Mouse (Mus musculus) inflammation-experienced regulatory T-cells, adult 6 months (primary cell): ENCODE measurements at regions not wholly inside any gene's neighbourhood (a gene's known extent, or its start where the extent isn't known, plus 50 kb on each side); places are given as distances from the start of the nearest gene placed in this dataset.
A peak's percentile ranks its signal among the peaks of the same experiment; 100 is the strongest.

Experiments
- ATAC-seq: one replicate; pipeline ENCODE4 v1.8.0; 2017

DNA sequence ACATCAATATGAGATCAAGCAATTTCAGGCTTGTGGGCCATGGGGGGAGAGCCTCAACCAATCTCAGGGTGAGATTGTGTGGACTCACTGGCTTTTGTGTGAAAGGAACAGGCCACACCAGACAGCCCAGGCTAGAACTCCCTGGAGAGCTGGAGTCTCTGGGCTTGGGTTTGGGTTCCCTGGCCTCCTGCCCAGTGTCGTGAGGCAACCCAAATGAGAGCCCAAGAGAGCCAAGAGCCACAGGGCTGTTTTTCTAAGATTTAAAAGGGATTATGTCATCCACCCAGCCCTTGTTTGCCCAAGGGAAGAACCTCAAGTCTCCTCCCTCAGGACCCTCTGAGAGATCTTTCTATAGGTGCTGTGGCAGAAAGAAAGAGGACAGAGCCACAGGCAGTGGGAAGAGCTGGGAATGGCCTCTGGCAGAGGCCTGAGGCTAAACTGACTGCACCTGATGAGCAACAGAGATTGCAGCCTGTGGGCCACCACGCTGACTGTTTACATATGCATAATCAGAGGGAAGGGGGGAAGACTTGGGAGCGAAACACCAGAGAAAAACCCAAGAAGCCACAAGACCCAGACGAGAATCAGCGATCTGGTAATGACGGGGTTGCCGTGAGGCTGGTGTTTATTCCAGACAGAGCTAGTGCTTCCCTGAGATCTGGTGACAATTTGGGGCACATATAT lies 92.1 kb downstream of the Bcl2l11 start:
- ATAC-seq, result no peak

GRCm38 (mm10) chr2:128218961-128219360 lies 93.1 kb downstream of the Bcl2l11 start:
- ATAC-seq, result no peak

GRCm38 (mm10) chr2:128221055-128221454 lies 95.2 kb downstream of the Bcl2l11 start:
- ATAC-seq, result no peak

- ATAC-seq, result no peak
These were observed 95.8 kb downstream of the Bcl2l11 start for GRCm38 (mm10) chr2:128221657-128222056.

DNA sequence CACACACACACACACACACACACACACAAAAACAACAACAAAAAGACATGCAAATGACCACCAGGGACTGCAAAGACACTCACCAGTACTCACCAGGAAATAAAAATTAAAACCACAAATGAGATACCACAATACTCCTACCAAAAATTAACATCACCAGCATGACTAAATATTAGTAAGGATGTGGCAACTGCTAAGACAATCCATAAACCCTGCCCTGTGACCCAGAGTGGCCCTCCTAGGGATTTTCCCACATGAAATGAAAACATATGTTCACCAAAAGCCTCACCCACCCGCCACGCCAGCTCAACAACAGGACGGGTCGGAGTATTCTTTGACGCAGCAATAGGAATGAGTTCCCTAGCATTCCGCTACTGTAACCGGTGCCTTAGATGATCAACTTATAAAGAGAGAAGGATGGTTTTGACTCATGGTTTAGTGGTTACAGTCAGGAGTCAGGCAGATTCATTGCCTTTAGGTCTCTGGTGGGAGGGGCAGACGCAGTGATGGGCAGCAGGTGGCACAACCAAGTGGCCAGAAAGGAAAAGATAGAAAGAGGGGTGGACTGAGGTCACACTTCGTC lies 100.7 kb downstream of the Bcl2l11 start:
- ATAC-seq, result no peak

DNA sequence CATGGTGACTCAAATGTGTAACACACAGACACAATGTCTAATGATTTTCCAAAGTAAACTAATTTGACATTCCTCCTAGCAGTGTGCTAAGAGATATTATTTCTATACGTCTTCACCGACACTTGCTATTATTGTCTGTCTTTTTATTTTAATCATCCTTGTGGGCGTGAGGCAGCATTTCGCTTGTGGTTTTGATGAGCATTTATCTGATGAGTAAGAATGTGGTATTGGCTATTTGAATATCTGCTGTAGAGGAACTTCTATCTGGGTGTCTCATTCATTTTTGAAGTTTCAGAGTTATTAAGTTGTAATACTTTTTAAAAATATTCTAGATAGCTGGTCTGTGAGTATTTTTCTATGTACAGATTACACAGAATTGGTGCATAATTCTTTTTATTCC lies 103.9 kb downstream of the Bcl2l11 start:
- peak; percentile 64 for ATAC-seq

DNA sequence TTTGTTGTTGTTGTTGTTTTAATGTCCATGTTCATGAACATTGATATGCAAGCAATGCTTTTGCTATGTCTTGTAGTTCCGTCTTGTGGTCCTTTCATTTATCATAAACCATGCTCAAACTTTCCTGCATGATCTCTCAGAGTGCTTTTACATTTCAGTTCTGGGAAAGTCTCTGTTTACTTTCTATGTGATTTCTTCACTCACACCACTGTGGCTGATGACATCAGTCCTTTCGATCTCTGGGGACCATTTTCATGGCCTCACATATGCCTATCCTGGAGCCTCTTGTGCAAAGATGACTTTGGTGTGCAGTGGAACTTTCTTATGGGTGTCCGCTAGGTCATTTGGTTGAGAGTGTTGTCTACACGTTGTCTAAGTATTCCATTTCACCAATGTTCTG lies 105.1 kb downstream of the Bcl2l11 start:
- ATAC-seq, result no peak

GRCm38 (mm10) chr2:128231338-128231737 lies 105.5 kb downstream of the Bcl2l11 start:
- no peak for ATAC-seq

- no peak for ATAC-seq
These were observed 106.2 kb downstream of the Bcl2l11 start for GRCm38 (mm10) chr2:128232027-128232426.

- no peak for ATAC-seq
These were observed 109.3 kb downstream of the Bcl2l11 start for GRCm38 (mm10) chr2:128235127-128235526.

- no peak for ATAC-seq
These were observed 113.6 kb downstream of the Bcl2l11 start for GRCm38 (mm10) chr2:128239451-128239850.

GRCm38 (mm10) chr2:128240054-128240453 lies 114.2 kb downstream of the Bcl2l11 start:
- ATAC-seq, result no peak

DNA sequence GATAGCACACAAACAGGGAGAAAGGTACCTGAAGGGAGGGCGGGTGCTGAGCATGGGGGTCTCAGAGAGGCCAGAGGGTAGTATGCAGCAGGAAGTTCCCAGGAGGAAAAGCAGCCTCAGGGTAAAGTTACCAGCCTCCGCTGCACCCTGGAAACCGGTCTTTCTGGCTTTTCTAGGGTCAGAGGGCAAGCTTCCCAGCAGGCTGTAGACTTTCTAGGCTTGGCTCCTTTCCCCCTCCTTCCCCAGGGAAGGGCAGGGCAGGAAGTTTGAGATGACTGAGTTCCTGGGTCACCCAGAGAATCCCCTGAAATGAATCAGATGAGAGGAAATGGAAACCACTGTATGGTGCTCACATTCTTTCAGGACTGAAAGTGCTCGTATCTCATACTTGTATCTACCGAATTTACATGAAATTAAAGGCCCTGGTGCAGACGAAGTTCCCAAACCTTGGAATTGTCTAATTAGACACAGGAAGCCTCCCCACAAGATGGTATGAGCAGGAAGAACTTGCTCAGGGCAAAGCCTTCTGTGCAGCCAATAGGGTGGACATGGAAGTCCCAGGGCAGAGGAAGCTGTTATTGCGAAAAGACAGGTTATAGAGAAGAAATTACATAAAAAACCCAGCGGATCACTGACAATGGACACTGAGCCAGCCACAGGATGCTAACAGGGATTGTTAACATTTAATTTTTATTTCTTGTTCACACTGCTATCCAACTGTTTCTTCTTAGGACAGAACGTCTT lies 114.9 kb downstream of the Bcl2l11 start:
- ATAC-seq, result no peak

DNA sequence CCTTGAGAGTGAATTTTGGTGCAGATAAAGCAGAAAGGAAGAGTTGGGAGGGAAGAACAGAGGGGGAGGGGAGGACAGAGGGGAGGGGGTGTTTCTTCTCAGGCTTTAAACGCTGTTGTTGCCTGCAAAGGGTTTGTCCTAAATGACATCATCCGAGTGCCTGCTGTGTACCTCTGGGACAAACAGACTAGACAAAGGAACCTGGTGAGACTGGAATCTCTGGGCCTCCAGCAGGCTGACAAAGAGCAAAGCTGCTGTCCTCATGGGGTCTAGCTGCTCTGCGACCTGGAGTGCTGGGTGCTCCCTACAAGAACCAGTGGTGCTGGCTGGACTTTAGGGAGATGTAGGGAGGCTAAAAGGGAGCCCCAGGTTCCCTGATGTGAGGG lies 115.4 kb downstream of the Bcl2l11 start:
- ATAC-seq, result no peak

- no peak for ATAC-seq
These were observed 119.7 kb downstream of the Bcl2l11 start for GRCm38 (mm10) chr2:128245544-128245943.

DNA sequence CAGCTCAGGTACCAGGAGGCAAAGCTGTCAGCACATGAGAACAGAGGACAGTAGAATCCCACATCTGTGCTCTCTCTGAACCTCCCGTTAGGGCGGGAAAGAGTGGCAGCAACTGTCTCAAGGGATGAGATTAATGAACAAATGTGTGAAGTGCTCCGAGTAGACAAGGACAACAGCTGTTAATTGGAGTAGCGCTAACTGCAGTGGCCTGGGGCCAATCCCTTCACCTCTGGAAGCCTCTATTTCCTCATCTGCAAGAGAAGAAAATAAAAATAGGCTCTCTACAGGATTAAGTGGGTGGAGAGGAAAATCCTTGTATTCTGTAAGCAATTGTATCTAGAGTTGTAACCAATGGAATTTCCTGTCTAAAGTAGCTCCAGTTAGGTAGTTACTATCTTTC lies 122.1 kb downstream of the Bcl2l11 start:
- ATAC-seq, result no peak

DNA sequence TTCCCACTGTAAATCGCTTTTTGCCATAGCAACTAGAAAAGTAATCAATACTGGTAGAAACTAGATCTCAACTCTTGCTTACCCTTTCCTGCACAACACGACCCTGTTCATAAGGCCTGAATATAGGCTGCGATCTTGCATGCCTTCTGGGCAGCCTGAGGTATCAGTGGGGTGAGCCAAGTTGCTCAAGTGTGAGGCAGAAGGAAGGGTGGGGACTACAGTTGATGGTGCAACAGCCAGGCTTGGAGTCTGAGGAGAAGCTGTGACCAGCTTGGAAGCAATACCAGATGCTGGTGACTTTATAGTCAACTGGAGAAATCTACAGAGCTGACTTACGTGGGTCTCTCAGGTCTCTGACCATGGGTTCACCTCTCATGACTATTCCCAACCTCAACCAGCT lies 123.3 kb downstream of the Bcl2l11 start:
- ATAC-seq, result no peak

GRCm38 (mm10) chr2:128249607-128250006 lies 123.8 kb downstream of the Bcl2l11 start:
- no peak for ATAC-seq

DNA sequence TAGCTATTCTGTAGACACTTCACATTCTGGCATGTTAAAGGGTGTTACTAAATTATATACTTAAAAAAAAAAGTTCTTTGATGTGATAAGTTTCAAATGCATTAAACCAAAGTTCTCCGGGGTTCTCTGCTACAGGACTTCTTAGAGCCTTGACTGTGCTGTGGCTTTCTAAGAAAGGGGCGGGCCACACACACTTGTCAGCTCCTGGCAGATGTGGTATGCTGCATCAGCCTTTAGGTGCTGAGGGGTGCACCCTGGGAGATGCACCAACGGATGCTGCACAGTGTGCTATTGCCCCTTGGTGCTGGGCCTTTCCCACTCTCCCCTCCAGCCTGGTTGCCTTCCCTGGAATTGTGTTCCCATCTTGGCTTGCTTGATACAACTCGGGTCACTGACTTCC lies 125.0 kb downstream of the Bcl2l11 start:
- ATAC-seq, result peak; percentile 52

DNA sequence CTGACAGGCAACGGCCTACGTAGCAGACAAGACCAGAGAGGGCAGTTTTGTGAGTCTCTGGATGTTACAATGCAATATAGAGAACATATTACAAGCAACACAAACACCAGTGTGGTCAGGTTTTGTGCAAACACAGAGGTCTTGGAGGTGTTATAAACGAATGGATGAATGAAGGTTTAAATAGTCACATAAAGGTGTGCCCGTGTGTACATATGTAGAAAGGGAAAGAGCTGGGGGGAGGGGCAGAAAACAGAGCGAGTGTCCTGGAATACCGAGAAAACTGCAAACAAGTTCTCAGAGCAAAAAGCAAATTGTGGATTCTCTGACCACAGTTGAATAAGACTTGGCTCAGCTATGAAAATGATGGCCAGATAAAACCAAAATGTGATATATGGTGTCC lies 130.8 kb downstream of the Bcl2l11 start:
- ATAC-seq, result no peak

- ATAC-seq, result no peak
These were observed 131.4 kb downstream of the Bcl2l11 start for GRCm38 (mm10) chr2:128257262-128257661.

- ATAC-seq, result no peak
These were observed 138.0 kb downstream of the Bcl2l11 start for GRCm38 (mm10) chr2:128263880-128264279.

DNA sequence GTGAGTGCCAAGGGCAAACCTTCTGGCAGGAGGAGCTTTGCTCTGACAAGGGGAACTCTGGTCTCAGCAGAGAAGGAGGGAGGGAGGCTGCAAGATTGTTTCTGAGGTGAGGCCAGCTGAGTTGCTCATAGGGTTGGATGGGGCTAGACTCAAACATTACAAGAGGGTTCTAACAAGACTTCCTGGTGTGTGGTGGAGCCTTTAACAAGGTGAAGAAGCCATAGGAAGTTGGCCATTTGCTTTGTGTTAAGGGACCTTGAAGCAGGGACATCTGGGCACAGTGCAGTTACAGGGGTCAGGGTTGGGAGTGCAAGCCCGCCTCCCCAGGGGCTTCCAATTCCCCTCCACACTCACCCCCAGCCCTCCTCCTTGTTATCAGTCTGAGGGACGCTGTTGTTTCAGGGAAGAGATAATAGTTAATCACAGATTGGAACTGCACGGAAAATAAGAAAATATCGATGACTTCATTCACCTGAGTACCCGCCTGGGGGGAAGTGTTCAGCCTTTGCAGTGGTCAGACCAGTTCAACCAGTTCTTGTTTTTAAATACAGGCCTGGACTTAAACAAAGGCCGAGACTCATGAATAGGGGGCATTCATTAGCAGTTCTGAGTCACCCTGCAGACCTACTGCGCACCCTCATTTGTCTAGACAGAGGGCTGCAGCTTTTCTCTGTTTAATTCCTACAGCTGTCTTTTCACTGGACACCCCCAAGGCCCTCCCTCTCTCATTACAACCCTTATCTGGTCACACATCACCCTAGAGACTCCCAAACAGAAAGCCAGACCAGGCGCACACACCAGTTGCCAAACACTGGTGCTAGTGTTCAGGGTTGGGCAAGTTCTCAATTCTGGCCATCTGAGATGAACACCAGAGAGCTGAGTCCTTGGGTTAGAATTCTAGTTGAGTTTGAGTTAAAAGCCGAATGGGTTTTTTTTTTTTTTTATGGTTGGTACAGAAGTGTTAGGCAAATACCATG lies 139.5 kb downstream of the Bcl2l11 start:
- ATAC-seq, result no peak
